Mouse (Mus musculus) limb, embryonic 14.5 days (tissue): Measurements from ENCODE around the gene C1ra. TPM values are rescaled to one million over a fixed set of nuclear protein-coding genes. Genes with fewer than 3 reads are reported as not detected.

Experiments
- ATAC-seq: fragments of 200-750 bp; cut with Nextera tagmentation; 2 replicates; pipeline ENCODE4 v1.8.0; 2017; ENCODE audit warnings: low read depth, moderate number of reproducible peaks, moderate TSS enrichment; ENCODE audit not compliant: low FRiP score
- DNase-seq: peaks from one replicate; pipeline ENCODE4 v3.0.0-alpha.2; 2015; ENCODE audit warnings: low spot score
- H3K27ac ChIP-seq: fragments of 300-500 bp; sonication (generic); replicated peaks from 2 replicates; pipeline ENCODE4 v1.5.1; 2014; ENCODE audit warnings: low read depth, mild to moderate bottlenecking, low read length, moderate library complexity, mixed read lengths
- H3K27me3 ChIP-seq: fragments of 300-500 bp; sonication (generic); 2 replicates; pipeline ENCODE4 v1.6.1; 2014; ENCODE audit warnings: low read length, mixed read lengths; ENCODE audit not compliant: control insufficient read depth, insufficient read depth
- H3K36me3 ChIP-seq: fragments of 300-500 bp; sonication (generic); 2 replicates; pipeline ENCODE4 v1.6.1; 2014; ENCODE audit warnings: mild to moderate bottlenecking, low read length, moderate library complexity, mixed read lengths; ENCODE audit not compliant: control insufficient read depth, insufficient read depth
- H3K4me1 ChIP-seq: fragments of 300-500 bp; sonication (generic); 2 replicates; pipeline ENCODE4 v1.6.1; 2014; ENCODE audit warnings: antibody characterized with exemption, low read length, mixed read lengths; ENCODE audit not compliant: control insufficient read depth, insufficient read depth
- H3K4me2 ChIP-seq: fragments of 300-500 bp; sonication (generic); replicated peaks from 2 replicates; pipeline ENCODE4 v1.6.1; 2014; ENCODE audit warnings: low read depth, mild to moderate bottlenecking, low read length, moderate library complexity; ENCODE audit not compliant: severe bottlenecking
- H3K4me3 ChIP-seq: fragments of 300-500 bp; sonication (generic); replicated peaks from 2 replicates; pipeline ENCODE4 v1.5.1; 2014; ENCODE audit warnings: low read length
- H3K9ac ChIP-seq: fragments of 300-500 bp; sonication (generic); 2 replicates; pipeline ENCODE4 v1.6.1; 2014; ENCODE audit warnings: mild to moderate bottlenecking, low read depth, low read length, moderate library complexity; ENCODE audit not compliant: severe bottlenecking
- H3K9me3 ChIP-seq: fragments of 300-500 bp; sonication (generic); 2 replicates; pipeline ENCODE4 v1.6.1; 2016; ENCODE audit warnings: low read length; ENCODE audit not compliant: control insufficient read depth
- POLR2A ChIP-seq: fragments of 200-500 bp; IDR thresholded peaks from 2 replicates; pipeline ENCODE4 v1.8.0; 2012; ENCODE audit warnings: inconsistent platforms, mild to moderate bottlenecking, moderate library complexity, borderline replicate concordance; ENCODE audit not compliant: insufficient read depth, insufficient read length; ENCODE audit errors: extremely low read depth
- WGBS: fragments of 180-500 bp; shearing (Covaris S2); extraction: QIAGEN DNeasy Blood & Tissue Kit; methylation state at CpG from one replicate; pipeline ENCODE4 v1.1.7; 2014; 5-methylcytosine and 5-hydroxymethylcytosine counted together
- polyA plus RNA-seq, 2 experiments: library from polyadenylated mRNA; depleted of rRNA in 1 of 2; stranded (reverse) in 1 of 2; unstranded in 1 of 2; fragments of >200 nt; fragmentation: Nextera tagmentation in 1 of 2; extraction: Ambion mirVana in 1 of 2; gene quantifications; 2 replicates each; pipeline versions ENCODE4 v1.2.1 to v1.2.3; 2012 to 2014

Gene C1ra
- polyA plus RNA-seq, 2 experiments, result 1.7 to 2.1 TPM

DNA sequence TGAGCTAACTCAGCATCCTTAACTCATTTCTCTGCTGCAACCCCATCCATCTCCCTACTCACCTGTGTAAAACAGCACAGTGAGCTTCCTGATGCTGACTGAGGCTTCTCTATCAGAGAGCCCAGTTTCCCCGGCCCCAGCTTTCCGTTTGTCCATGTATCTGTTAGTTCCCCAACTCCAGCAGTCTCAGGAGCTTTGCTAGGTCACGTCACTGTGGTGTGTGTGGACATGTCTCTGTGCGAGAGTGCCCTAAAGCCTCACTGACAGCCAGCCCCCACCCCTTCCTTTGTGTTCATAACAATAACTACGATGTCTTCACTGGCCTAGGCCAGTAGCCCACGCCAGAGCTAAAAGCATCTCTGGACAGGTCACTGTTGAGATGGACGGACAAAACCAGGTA is 36.0 kb upstream of the C1ra start:
- no peaks in the 10 kb centered on the region for H3K9me3 ChIP-seq
- H3K27me3 ChIP-seq, result no peaks in the 10 kb centered on the region
- no peak overlapping the region for H3K9ac ChIP-seq
- ATAC-seq (no peak), DNase-seq (no peak)
- H3K4me2 ChIP-seq, result no peak overlapping the region
- no peak overlapping the region for H3K27ac ChIP-seq
- no peak for TF ChIP-seq POLR2A
- H3K4me1 ChIP-seq, result no peaks in the 10 kb centered on the region
- H3K36me3 ChIP-seq, result no peaks in the 10 kb centered on the region
- H3K4me3 ChIP-seq, result no peak overlapping the region
- WGBS, result 92% methylated on average over 7 of the region's 7 CpGs

- TF ChIP-seq POLR2A, result no peak
- WGBS, result 81% methylated on average over 11 of the region's 11 CpGs
- H3K36me3 ChIP-seq, result no peaks in the 10 kb centered on the region
- H3K4me2 ChIP-seq, result no peak overlapping the region
- no peaks in the 10 kb centered on the region for H3K9me3 ChIP-seq
- H3K4me3 ChIP-seq, result no peak overlapping the region
- H3K27ac ChIP-seq, result no peak overlapping the region
- no peak for ATAC-seq
- no peak for DNase-seq
- no peak overlapping the region for H3K9ac ChIP-seq
- H3K27me3 ChIP-seq, result no peaks in the 10 kb centered on the region
- H3K4me1 ChIP-seq, result no peaks in the 10 kb centered on the region
Measured at GRCm38 (mm10) chr6:124476796-124477195, 35.4 kb upstream of the C1ra start.

DNA sequence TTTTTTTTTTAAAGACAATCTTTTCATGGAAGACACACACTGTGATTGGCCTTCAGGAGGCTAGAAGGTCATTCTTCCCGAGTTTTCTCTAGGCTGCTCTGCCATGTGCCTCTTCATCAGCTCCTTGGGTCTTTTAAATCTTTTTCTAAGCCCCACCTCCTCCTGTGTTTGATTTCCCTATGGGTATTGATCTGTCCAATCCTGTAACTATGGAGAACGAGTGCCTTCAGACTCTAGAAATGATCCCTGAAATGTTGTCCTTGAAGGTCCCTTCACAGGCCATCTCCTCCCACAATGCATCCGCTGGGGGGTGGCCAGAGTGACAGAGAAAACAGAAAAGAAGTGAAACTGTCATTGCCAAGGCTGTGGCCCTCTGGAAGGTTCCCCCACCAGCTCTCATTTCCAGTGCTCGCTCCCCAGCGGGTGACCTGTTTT is 35.0 kb upstream of the C1ra start:
- Histone ChIP-seq H3K4me1 (no peaks in the 10 kb centered on the region), H3K9me3 (no peaks in the 10 kb centered on the region), H3K9ac (no peak overlapping the region), H3K27me3 (no peaks in the 10 kb centered on the region), H3K27ac (no peak overlapping the region), H3K4me2 (no peak overlapping the region), H3K4me3 (no peak overlapping the region), H3K36me3 (no peaks in the 10 kb centered on the region)
- no peak for TF ChIP-seq POLR2A
- DNase-seq (no peak), ATAC-seq (no peak)
- WGBS, result 70% methylated on average over 5 of the region's 5 CpGs

DNA sequence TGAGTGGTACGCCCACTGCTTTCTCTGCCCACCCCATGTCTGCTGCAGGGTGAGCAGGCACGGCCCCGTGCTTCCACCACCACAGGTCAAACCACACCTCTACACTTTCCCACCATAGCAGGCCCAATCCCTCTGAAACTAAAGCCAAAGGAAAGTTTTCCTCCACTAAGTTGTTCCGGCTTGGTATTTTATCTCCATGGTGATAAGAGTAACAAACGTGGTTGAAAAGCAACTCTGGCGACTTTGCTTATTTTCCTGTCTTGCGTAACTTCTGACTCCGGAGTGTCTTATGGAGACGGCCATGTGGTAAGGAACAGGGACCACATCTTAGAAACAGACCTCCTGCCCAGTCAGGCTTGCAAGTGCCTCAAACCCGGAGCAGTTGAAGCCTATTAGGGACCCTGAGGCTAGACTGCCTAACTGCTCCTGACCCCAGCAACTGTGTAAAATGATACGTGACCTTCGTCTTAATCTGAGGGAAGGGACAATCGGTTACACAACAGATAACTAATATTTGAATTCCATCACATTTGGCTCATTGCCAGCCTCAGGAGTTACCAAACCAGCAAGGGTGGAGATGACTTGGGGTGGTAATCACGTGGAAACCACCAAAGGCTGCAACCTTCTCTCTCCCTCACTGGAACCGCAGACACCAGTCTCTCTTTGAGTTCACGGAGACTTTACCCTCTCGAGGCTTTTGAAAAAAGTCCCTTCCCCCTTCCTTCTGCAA is 34.1 kb upstream of the C1ra start:
- WGBS, result 67% methylated on average over 17 of the region's 17 CpGs
- Histone ChIP-seq H3K27ac (no peak overlapping the region), H3K4me3 (no peak overlapping the region), H3K27me3 (no peaks in the 10 kb centered on the region), H3K36me3 (no peaks in the 10 kb centered on the region), H3K4me2 (no peak overlapping the region), H3K9me3 (no peaks in the 10 kb centered on the region), H3K4me1 (no peaks in the 10 kb centered on the region), H3K9ac (no peak overlapping the region)
- DNase-seq (no peak), ATAC-seq (no peak)
- no peak for TF ChIP-seq POLR2A

DNA sequence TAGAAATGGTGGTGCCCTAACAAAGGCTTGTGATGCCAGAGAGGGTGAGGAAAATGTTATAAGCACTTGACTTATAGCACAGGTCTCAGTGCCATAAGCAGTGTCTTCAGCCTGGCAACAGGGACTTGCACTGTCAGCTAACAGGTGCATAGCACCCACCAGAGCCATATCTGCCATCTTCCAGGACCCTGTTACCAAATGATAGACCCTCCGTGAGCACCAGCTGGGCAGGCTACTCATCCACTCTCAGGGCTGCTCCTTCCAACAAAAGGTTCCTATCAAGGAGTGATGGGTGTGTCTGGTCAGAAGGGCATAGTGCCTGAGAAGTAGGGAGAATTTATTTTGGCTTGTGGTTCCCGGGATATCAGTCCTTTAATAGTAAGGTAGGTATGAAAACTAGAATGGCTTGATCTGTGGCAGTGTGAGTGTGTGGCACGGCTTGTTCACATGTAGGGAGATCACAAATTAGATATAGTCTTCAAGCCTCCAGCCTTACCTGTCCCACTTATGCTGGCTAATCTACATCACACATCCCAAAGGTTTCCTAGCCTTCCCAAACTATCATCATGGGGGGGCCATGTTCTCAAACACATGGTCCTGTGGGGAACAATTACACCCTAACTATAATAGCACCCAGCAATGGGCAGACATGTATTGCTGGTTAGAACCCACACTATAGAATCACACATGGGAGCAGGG is 33.2 kb upstream of the C1ra start:
- TF ChIP-seq POLR2A, result no peak
- Histone ChIP-seq H3K9ac (no peak overlapping the region), H3K4me1 (no peaks in the 10 kb centered on the region), H3K4me3 (no peak overlapping the region), H3K27ac (no peak overlapping the region), H3K27me3 (no peaks in the 10 kb centered on the region), H3K9me3 (no peaks in the 10 kb centered on the region), H3K4me2 (no peak overlapping the region), H3K36me3 (no peaks in the 10 kb centered on the region)
- DNase-seq (no peak), ATAC-seq (no peak)
- WGBS, result 98% methylated on average over 3 of the region's 3 CpGs
